Mouse (Mus musculus) liver, embryonic 11.5 days (tissue): ENCODE results near the gene Gm10058. TPM values are rescaled to one million over a fixed set of nuclear protein-coding genes. Genes with fewer than 3 reads are reported as not detected.
"Not testable (repeated sequence)": the region's sequence is repeated elsewhere in the genome, so short reads cannot be mapped to it uniquely, and the experiment has no call there.

Experiments used
- ATAC-seq: fragments of 200-750 bp; cut with Nextera tagmentation; replicated peaks from 2 replicates; pipeline ENCODE4 v1.8.0; 2017; ENCODE audit warnings: moderate number of reproducible peaks, mild to moderate bottlenecking, moderate TSS enrichment, moderate library complexity; ENCODE audit not compliant: low FRiP score
- DNase-seq: peaks from one replicate; pipeline ENCODE4 v3.0.0-alpha.2; 2017; ENCODE audit warnings: low spot score
- H3K27ac ChIP-seq: fragments of 300-500 bp; sonication (generic); 2 replicates; pipeline ENCODE4 v1.5.1; 2014; ENCODE audit warnings: mild to moderate bottlenecking, low read depth, low read length, control low read depth
- H3K27me3 ChIP-seq: fragments of 300-500 bp; sonication (generic); replicated peaks from 2 replicates; pipeline ENCODE4 v1.6.1; 2014; ENCODE audit warnings: low read length, mixed read lengths; ENCODE audit not compliant: control insufficient read depth, insufficient read depth
- H3K36me3 ChIP-seq: fragments of 300-500 bp; sonication (generic); 2 replicates; pipeline ENCODE4 v1.6.1; 2014; ENCODE audit warnings: mild to moderate bottlenecking, low read length, moderate library complexity, mixed read lengths; ENCODE audit not compliant: control insufficient read depth, insufficient read depth
- H3K4me1 ChIP-seq: fragments of 300-500 bp; sonication (generic); replicated peaks from 2 replicates; pipeline ENCODE4 v1.6.1; 2014; ENCODE audit warnings: low read length, mixed read lengths; ENCODE audit not compliant: control insufficient read depth, insufficient read depth
- H3K4me2 ChIP-seq: fragments of 300-500 bp; sonication (generic); 2 replicates; pipeline ENCODE4 v1.6.1; 2014; ENCODE audit warnings: mild to moderate bottlenecking, control low read depth, moderate library complexity
- H3K4me3 ChIP-seq: fragments of 300-500 bp; sonication (generic); 2 replicates; pipeline ENCODE4 v1.5.1; 2014; ENCODE audit warnings: low read depth, low read length, control low read depth
- H3K9ac ChIP-seq: fragments of 300-500 bp; sonication (generic); 2 replicates; pipeline ENCODE4 v1.6.1; 2014; ENCODE audit warnings: low read depth, low read length, control low read depth
- H3K9me3 ChIP-seq: fragments of 300-500 bp; sonication (generic); 2 replicates; pipeline ENCODE4 v1.6.1; 2016; ENCODE audit warnings: low read length, inconsistent platforms, mixed read lengths; ENCODE audit not compliant: control insufficient read depth
- WGBS: fragments of 180-500 bp; shearing (Covaris S2); extraction: QIAGEN DNeasy Blood & Tissue Kit; methylation state at CpG from one replicate; pipeline ENCODE4 v1.1.7; 2014; 5-methylcytosine and 5-hydroxymethylcytosine counted together
- polyA plus RNA-seq: library from polyadenylated mRNA; unstranded; fragments of >200 nt; fragmentation: Nextera tagmentation; extraction: Ambion mirVana; gene quantifications from 2 replicates; pipeline ENCODE4 v1.2.1, GENCODE M21; 2014

Gm10058 gene
- polyA plus RNA-seq = not detected in 2 replicates

- not testable (repeated sequence) for ATAC-seq, H3K9ac ChIP-seq, H3K36me3 ChIP-seq, DNase-seq, H3K4me3 ChIP-seq, H3K27ac ChIP-seq, H3K9me3 ChIP-seq, H3K4me1 ChIP-seq, H3K4me2 ChIP-seq, H3K27me3 ChIP-seq
- no CpG with 5 or more reads among the region's 5 CpGs for WGBS
Observed at GRCm38 (mm10) chrX:27946785-27947184, at the start of gene Gm10058. Gm10058 (minus strand) TSS chrX:27946885.
